ENCODE assay signal across 24 mouse cellular contexts in the genomic region with DNA sequence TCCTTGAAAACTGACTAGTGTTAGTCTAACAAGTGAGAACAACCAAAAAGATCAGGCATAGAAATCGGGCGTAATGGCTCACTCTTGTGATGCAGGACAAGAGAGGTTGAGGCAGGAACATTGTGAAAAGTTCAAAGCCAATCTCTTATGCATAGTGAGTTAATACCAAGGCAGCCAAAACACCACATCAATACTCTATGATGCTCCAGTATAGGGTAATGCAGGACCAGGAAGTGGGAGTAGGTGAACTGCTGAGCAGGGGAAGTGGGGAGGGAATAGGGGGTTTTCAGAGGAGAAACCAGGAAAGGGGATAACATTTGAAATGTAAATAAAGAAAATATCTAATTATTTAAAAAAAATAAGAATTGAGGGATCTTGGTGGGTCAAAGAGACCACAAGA. TPM values are rescaled to one million over a fixed set of nuclear protein-coding genes. Genes with fewer than 3 reads are reported as not detected.
"Had no signal": no experiment of that assay in that cellular context is flagged by ENCODE, and none has a peak within 500 bp of the region (broad histone marks: within the 10 kb centered on the region; RNA-seq: fewer than 3 reads in every experiment).

No protein-coding gene starts in this region.

- H3K4me1 ChIP-seq: kidney, embryonic 15.5 days; lung, embryonic 15.5 days; neural tube, embryonic 12.5 days; neural tube, embryonic 15.5 days had no signal

- H3K27me3 ChIP-seq: kidney, embryonic 15.5 days; lung, embryonic 15.5 days; megakaryocyte, embryonic 14.5 days; neural tube, embryonic 12.5 days; neural tube, embryonic 15.5 days had no signal

- DNase-seq: kidney, adult 11 months; kidney, postnatal 10 days; layer of hippocampus, postnatal 36 days; lung, adult 18-20 months; right cerebral cortex, adult 18-20 months; right cerebral cortex, postnatal 14 days; right cerebral cortex, postnatal 4 days; thymus, postnatal 25 days had no signal

- H3K9me3 ChIP-seq: kidney, embryonic 15.5 days; lung, embryonic 15.5 days; megakaryocyte, embryonic 14.5 days; neural tube, embryonic 12.5 days; neural tube, embryonic 15.5 days had no signal

- H3K9ac ChIP-seq: kidney, embryonic 15.5 days; liver, embryonic 14.5 days; lung, embryonic 15.5 days; neural tube, embryonic 12.5 days; neural tube, embryonic 15.5 days had no signal

- H3K4me3 ChIP-seq: kidney, embryonic 15.5 days; left cerebral cortex, adult 2 months; lung, embryonic 15.5 days; megakaryocyte, embryonic 14.5 days; neural tube, embryonic 12.5 days; neural tube, embryonic 15.5 days had no signal

- H3K27ac ChIP-seq: kidney, embryonic 15.5 days; left cerebral cortex, adult 2 months; liver, embryonic 14.5 days; lung, embryonic 15.5 days; macrophage; neural tube, embryonic 12.5 days; neural tube, embryonic 15.5 days; stomach, postnatal 0 days had no signal

- H3K4me2 ChIP-seq: kidney, embryonic 15.5 days; lung, embryonic 15.5 days; midbrain, embryonic 11.5 days; neural tube, embryonic 12.5 days; neural tube, embryonic 15.5 days had no signal

- H3K36me3 ChIP-seq: kidney, embryonic 15.5 days; lung, embryonic 15.5 days; neural tube, embryonic 12.5 days; neural tube, embryonic 15.5 days had no signal

RNA-seq across cellular contexts. Expression of a gene that starts 25.2 kb away (rescaled TPM):
- total RNA-seq: layer of hippocampus, adult 8-10 months; layer of hippocampus, postnatal 36 days; left cerebral cortex, adult 2 months; left cerebral cortex, postnatal 36 days; liver, adult 2 months had no signal
- polyA plus RNA-seq: kidney, embryonic 15.5 days; limb, embryonic 11.5 days; limb, embryonic 14.5 days; liver, adult 2 months; liver, embryonic 14.5 days; lung, embryonic 15.5 days; macrophage; midbrain, embryonic 11.5 days; stomach, postnatal 0 days; thymus, postnatal 0 days had no signal

RNA-seq across cellular contexts. Expression of a gene that starts 57.5 kb away (rescaled TPM):
- polyA plus RNA-seq: macrophage had no signal
